In genomic region chr4:130862538-130862937, GRCm38 (mm10) we compare ENCODE assay signal across 10 mouse cellular contexts. TPM values are rescaled to one million over a fixed set of nuclear protein-coding genes. Genes with fewer than 3 reads are reported as not detected.
DNase-seq lines count a peak whose midpoint lies in the region; ATAC-seq and TF ChIP-seq lines count a peak whose summit lies in the region.
"Had no signal": no experiment of that assay in that cellular context is flagged by ENCODE, and none has a peak within 500 bp of the region (broad histone marks: within the 10 kb centered on the region; RNA-seq: fewer than 3 reads in every experiment).

No protein-coding gene starts in this region.

- no peak for ATAC-seq in heart, embryonic 11.5 days (replicated peaks; ENCODE audit: insufficient number of reproducible peaks, low FRiP score, low TSS enrichment)
- ATAC-seq in intestine, embryonic 14.5 days (replicated peaks; ENCODE audit: low FRiP score, low TSS enrichment, low read depth), result no peak
- no peak for ATAC-seq in intestine, postnatal 0 days
- ATAC-seq in hindbrain, embryonic 16.5 days, result no peak
- no peak for ATAC-seq in neural tube, embryonic 15.5 days (ENCODE audit: low FRiP score)

- no peaks in the 10 kb centered on the region for H3K9me3 ChIP-seq in heart, embryonic 11.5 days (replicated peaks; ENCODE audit: control insufficient read depth, low read length)
- no peaks in the 10 kb centered on the region for H3K9me3 ChIP-seq in intestine, embryonic 14.5 days (ENCODE audit: control insufficient read depth, low read length)
- no peaks in the 10 kb centered on the region for H3K9me3 ChIP-seq in intestine, postnatal 0 days (ENCODE audit: control insufficient read depth)
- H3K9me3 ChIP-seq in hindbrain, embryonic 16.5 days (ENCODE audit: control insufficient read depth, low read length), result no peaks in the 10 kb centered on the region
- no peaks in the 10 kb centered on the region for H3K9me3 ChIP-seq in neural tube, embryonic 15.5 days (replicated peaks)
- H3K9me3 ChIP-seq: embryonic facial prominence, embryonic 15.5 days had no signal

- intact Hi-C loops in heart, postnatal 25 days (cut with DNase I), result no loop called here

- DNase-seq in heart, postnatal 25 days (ENCODE audit: low spot score), result no peak
- DNase-seq in intestine, embryonic 14.5 days (ENCODE audit: low spot score), result no peak
- DNase-seq in kidney, postnatal 36 days, result no peak
- DNase-seq: midbrain, embryonic 14.5 days had no signal

- H3K4me3 ChIP-seq in heart, embryonic 11.5 days (ENCODE audit: low read depth, low read length), result no peak overlapping the region
- no peak overlapping the region for H3K4me3 ChIP-seq in intestine, embryonic 14.5 days (ENCODE audit: low read depth, low read length)
- no peak overlapping the region for H3K4me3 ChIP-seq in intestine, postnatal 0 days (ENCODE audit: low read depth, low read length)
- no peak overlapping the region for H3K4me3 ChIP-seq in hindbrain, embryonic 16.5 days (ENCODE audit: low read length)
- H3K4me3 ChIP-seq in neural tube, embryonic 15.5 days (replicated peaks), result no peak overlapping the region

- H3K4me1 ChIP-seq in heart, embryonic 11.5 days (ENCODE audit: control insufficient read depth, insufficient read depth, low read length), result peaks cover 16% of the 10 kb centered on the region; the same call in 1 of the 2 replicates
- peaks cover 12% of the 10 kb centered on the region; the same call in 1 of the 2 replicates for H3K4me1 ChIP-seq in intestine, embryonic 14.5 days (replicated peaks; ENCODE audit: control insufficient read depth, insufficient read depth, low read length)
- H3K4me1 ChIP-seq in intestine, postnatal 0 days (replicated peaks; ENCODE audit: control insufficient read depth, insufficient read depth, low read length), result no peaks in the 10 kb centered on the region
- peaks cover 34% of the 10 kb centered on the region for H3K4me1 ChIP-seq in hindbrain, embryonic 16.5 days (ENCODE audit: control insufficient read depth, insufficient read depth, low read depth, low read length)
- H3K4me1 ChIP-seq in neural tube, embryonic 15.5 days, result peaks cover 48% of the 10 kb centered on the region

- no peaks in the 10 kb centered on the region for H3K36me3 ChIP-seq in heart, embryonic 11.5 days (ENCODE audit: control insufficient read depth, insufficient read depth, low read length)
- H3K36me3 ChIP-seq in intestine, embryonic 14.5 days (ENCODE audit: control insufficient read depth, insufficient read depth, low read length), result no peaks in the 10 kb centered on the region
- no peaks in the 10 kb centered on the region for H3K36me3 ChIP-seq in intestine, postnatal 0 days (ENCODE audit: control insufficient read depth, insufficient read depth)
- no peaks in the 10 kb centered on the region for H3K36me3 ChIP-seq in hindbrain, embryonic 16.5 days (ENCODE audit: control insufficient read depth, insufficient read depth, low read length)
- no peaks in the 10 kb centered on the region for H3K36me3 ChIP-seq in neural tube, embryonic 15.5 days
- H3K36me3 ChIP-seq: embryonic facial prominence, embryonic 15.5 days had no signal

- H3K9ac ChIP-seq in heart, embryonic 11.5 days (ENCODE audit: low read depth, low read length), result no peak overlapping the region
- H3K9ac ChIP-seq in intestine, embryonic 14.5 days (ENCODE audit: low read length), result no peak overlapping the region
- H3K9ac ChIP-seq in intestine, postnatal 0 days (ENCODE audit: low read depth, low read length), result no peak overlapping the region
- H3K9ac ChIP-seq in hindbrain, embryonic 16.5 days (ENCODE audit: low read depth, low read length), result no peak overlapping the region; the same call in 1 of the 2 replicates
- H3K9ac ChIP-seq in neural tube, embryonic 15.5 days (replicated peaks), result no peak overlapping the region
- H3K9ac ChIP-seq: embryonic facial prominence, embryonic 15.5 days; liver, embryonic 14.5 days had no signal

- no peak for TF ChIP-seq CTCF in intestine, postnatal 0 days (IDR thresholded peaks at IDR 0.05; ENCODE audit: low read depth)

- peaks cover 32% of the 10 kb centered on the region for H3K27me3 ChIP-seq in heart, embryonic 11.5 days (ENCODE audit: control insufficient read depth, insufficient read depth, low read length)
- peaks cover 6% of the 10 kb centered on the region; the same call in 1 of the 2 replicates for H3K27me3 ChIP-seq in intestine, embryonic 14.5 days (replicated peaks; ENCODE audit: control insufficient read depth, insufficient read depth, low read length)
- 0 out of 2 replicates have a peak, but pooled peaks cover 10% of the 10 kb centered on the region for H3K27me3 ChIP-seq in intestine, postnatal 0 days (replicated peaks; ENCODE audit: control insufficient read depth, insufficient read depth, low read length)
- H3K27me3 ChIP-seq in hindbrain, embryonic 16.5 days (replicated peaks; ENCODE audit: control insufficient read depth, insufficient read depth, low read length), result no peaks in the 10 kb centered on the region
- H3K27me3 ChIP-seq in neural tube, embryonic 15.5 days (replicated peaks), result peaks cover 12% of the 10 kb centered on the region; the same call in 1 of the 2 replicates

- H3K4me2 ChIP-seq in heart, embryonic 11.5 days, result peak overlapping the region; percentile 70; the same call in 1 of the 2 replicates
- no peak overlapping the region for H3K4me2 ChIP-seq in intestine, embryonic 14.5 days (ENCODE audit: low read length)
- H3K4me2 ChIP-seq in intestine, postnatal 0 days (replicated peaks; ENCODE audit: low read depth), result no peak overlapping the region
- no peak overlapping the region for H3K4me2 ChIP-seq in hindbrain, embryonic 16.5 days (ENCODE audit: low read length)
- no peak overlapping the region for H3K4me2 ChIP-seq in neural tube, embryonic 15.5 days

- WGBS in heart, embryonic 11.5 days (ENCODE audit: insufficient replicate concordance), result 71% methylated on average over 5 of the region's 5 CpGs
- WGBS in intestine, embryonic 14.5 days, result 76% methylated on average over 5 of the region's 5 CpGs
- WGBS in intestine, postnatal 0 days, result 64% methylated on average over 5 of the region's 5 CpGs
- 85% methylated on average over 5 of the region's 5 CpGs for WGBS in hindbrain, embryonic 16.5 days
- WGBS in neural tube, embryonic 15.5 days, result 83% methylated on average over 5 of the region's 5 CpGs

- H3K27ac ChIP-seq in heart, embryonic 11.5 days (ENCODE audit: low read depth, low read length), result peak overlapping the region; percentile 30
- H3K27ac ChIP-seq in intestine, embryonic 14.5 days (ENCODE audit: low read depth), result peak overlapping the region; percentile 18; the same call in 1 of the 2 replicates
- no peak overlapping the region for H3K27ac ChIP-seq in intestine, postnatal 0 days (ENCODE audit: low read depth, low read length)
- peak overlapping the region; percentile 74; the same call in 1 of the 2 replicates for H3K27ac ChIP-seq in hindbrain, embryonic 16.5 days (ENCODE audit: low read depth, low read length)
- peak overlapping the region; percentile 83 for H3K27ac ChIP-seq in neural tube, embryonic 15.5 days (replicated peaks)
- H3K27ac ChIP-seq: liver, embryonic 14.5 days had no signal

RNA-seq across cellular contexts. Expression of gene Laptm5, which starts 50.4 kb away (rescaled TPM):
- polyA plus RNA-seq in heart, embryonic 11.5 days (2014; fragmentation: Nextera tagmentation; extraction: Ambion mirVana), result 15.0 and 18.2 TPM in 2 replicates
- 10 to 100 TPM; 17.8 to 18.4 TPM for total RNA-seq in heart, postnatal 25 days (2021)
- polyA plus RNA-seq in intestine, embryonic 14.5 days (2014; fragmentation: Nextera tagmentation; extraction: Ambion mirVana), result 37.2 and 40.6 TPM in 2 replicates
- polyA plus RNA-seq in intestine, postnatal 0 days (2015; fragmentation: Nextera tagmentation; extraction: Ambion mirVana), result 25.7 and 27.7 TPM in 2 replicates
- 27.2 and 27.4 TPM in 2 replicates for polyA plus RNA-seq in hindbrain, embryonic 16.5 days (2015; fragmentation: Nextera tagmentation; extraction: Ambion mirVana)
- polyA plus RNA-seq in neural tube, embryonic 15.5 days (2015; fragmentation: Nextera tagmentation; extraction: Ambion mirVana), result 29.8 and 64.3 TPM in 2 replicates
